Mouse (Mus musculus) G1E (cell line): ENCODE data around the gene Polr2e.

ENCODE experiments used
- CTCF ChIP-seq: IDR thresholded peaks from 2 replicates; pipeline ENCODE4 v1.5.1; 2012; ENCODE audit warnings: low read depth, low read length, inconsistent platforms, mixed read lengths
- GATA1 ChIP-seq: IDR thresholded peaks from 2 replicates; pipeline ENCODE4 v1.6.1; 2012; ENCODE audit warnings: borderline replicate concordance, low read length, inconsistent platforms, mixed read lengths
- POLR2AphosphoS5 ChIP-seq: IDR thresholded peaks from 2 replicates; pipeline ENCODE4 v1.6.1; 2012; ENCODE audit warnings: low read depth, low read length, inconsistent platforms; ENCODE audit not compliant: insufficient replicate concordance
- TAL1 ChIP-seq: conservative IDR thresholded peaks from 2 replicates; pipeline ENCODE4 v1.6.1; 2012; ENCODE audit warnings: low read depth, low read length, inconsistent platforms, mixed read lengths

DNA sequence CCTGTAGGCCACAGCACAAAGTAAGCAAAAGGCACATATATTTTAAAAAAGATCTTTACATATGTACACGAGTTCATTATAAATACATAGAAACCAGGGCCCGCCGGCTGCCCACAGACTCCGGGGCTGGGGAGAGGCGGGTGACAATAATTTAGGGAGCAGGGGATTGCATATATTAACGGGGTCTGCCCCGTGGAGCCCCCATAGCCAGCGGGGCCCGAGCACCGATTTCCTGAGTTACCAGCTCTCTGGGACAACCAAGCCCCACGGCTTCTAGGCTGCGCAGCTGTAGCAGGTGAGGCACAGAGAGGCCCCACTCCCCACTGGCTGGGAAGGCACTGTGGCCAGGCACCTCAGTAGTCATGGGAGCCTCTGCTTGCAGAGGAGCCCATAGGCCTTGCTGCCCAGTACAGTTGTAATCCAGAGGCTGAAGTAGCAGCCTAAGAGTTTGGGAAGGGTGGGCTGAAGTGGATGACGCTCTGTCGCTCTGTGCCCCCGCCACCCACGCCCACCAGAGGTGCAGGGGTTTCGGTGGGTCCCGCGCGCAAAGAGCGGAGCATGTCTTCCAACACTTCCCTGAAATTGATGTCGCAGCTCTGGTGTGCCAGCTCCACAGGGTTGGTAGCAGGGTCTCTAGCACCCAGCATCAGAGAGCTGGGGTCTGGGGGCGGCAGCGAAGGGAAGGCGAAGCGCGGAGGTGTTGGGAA lies 17.5 kb upstream of the Polr2e start:
- TF ChIP-seq CTCF (no peak), POLR2AphosphoS5 (no peak), GATA1 (no peak), TAL1 (no peak)
